Mouse (Mus musculus) central nervous system, embryonic 18 days (tissue): ENCODE measurements around the gene Sema4b. TPM values are rescaled to one million over a fixed set of nuclear protein-coding genes. Genes with fewer than 3 reads are reported as not detected.

Experiments used
- polyA plus RNA-seq: library from polyadenylated mRNA; depleted of rRNA; stranded (reverse); fragments of >200 nt; gene quantifications from 2 replicates; pipeline ENCODE4 v1.2.3, GENCODE M21; 2012; rRNA removed

The Sema4b gene
- polyA plus RNA-seq: 13.5 and 14.6 TPM in 2 replicates

GRCm38 (mm10) chr7:80186531-80187296 lies at the start of gene Sema4b:
Gene Sema4b (plus strand): TSS chr7:80186841.

GRCm38 (mm10) chr7:80232489-80233029 lies 45.9 kb downstream of the Sema4b start, which contains the start of the genes Cib1 and Gdpgp1:
Gene Cib1 (minus strand): TSS chr7:80232813.
Gene Gdpgp1 (plus strand): TSS chr7:80232865.

GRCm38 (mm10) chr7:80246148-80246721 lies 59.6 kb downstream of the Sema4b start, which contains the start of gene Ttll13:
Gene Ttll13 (plus strand): TSS chr7:80246376.

GRCm38 (mm10) chr7:80260625-80261371 lies 74.2 kb downstream of the Sema4b start, which contains the start of gene Ngrn:
Gene Ngrn (plus strand): TSS chr7:80261215.

GRCm38 (mm10) chr7:80268897-80269750 lies 82.5 kb downstream of the Sema4b start, which contains the start of gene Vps33b:
Gene Vps33b (plus strand): TSS chr7:80269649.

Other genes with a start within 250 kb of the Sema4b start
- 20.0 and 24.3 TPM in 2 replicates for gene Zfp710, start 162.0 kb upstream of the Sema4b start, polyA plus RNA-seq
- 181 and 185 TPM in 2 replicates for gene Idh2, start 71.4 kb upstream of the Sema4b start, polyA plus RNA-seq
- 23.8 and 28.9 TPM in 2 replicates for gene Cib1, start 46.0 kb downstream of the Sema4b start, polyA plus RNA-seq
- gene Gdpgp1, start 46.0 kb downstream of the Sema4b start, polyA plus RNA-seq: 2.0 and 2.3 TPM in 2 replicates
- gene Ttll13, start 59.5 kb downstream of the Sema4b start, polyA plus RNA-seq: 0.92 and 0.96 TPM in 2 replicates
- 64.3 and 65.9 TPM in 2 replicates for gene Ngrn, start 74.4 kb downstream of the Sema4b start, polyA plus RNA-seq
- 34.2 and 35.7 TPM in 2 replicates for gene Vps33b, start 82.8 kb downstream of the Sema4b start, polyA plus RNA-seq
- gene Prc1, start 107.6 kb downstream of the Sema4b start, polyA plus RNA-seq: 18.6 and 22.8 TPM in 2 replicates
- 24.9 and 25.4 TPM in 2 replicates for gene Rccd1, start 137.6 kb downstream of the Sema4b start, polyA plus RNA-seq
- gene Unc45a, start 154.2 kb downstream of the Sema4b start, polyA plus RNA-seq: 70.6 and 77.1 TPM in 2 replicates
- 46.9 and 50.0 TPM in 2 replicates for gene Hddc3, start 156.3 kb downstream of the Sema4b start, polyA plus RNA-seq
- gene Man2a2, start 184.5 kb downstream of the Sema4b start, polyA plus RNA-seq: 59.6 and 69.5 TPM in 2 replicates
- gene Fes, start 201.1 kb downstream of the Sema4b start, polyA plus RNA-seq: 5.3 and 6.2 TPM in 2 replicates
- 14.3 and 17.2 TPM in 2 replicates for gene Furin, start 218.6 kb downstream of the Sema4b start, polyA plus RNA-seq